Comparison of ENCODE assay signal across 13 mouse cellular contexts in genomic region chr7:130586521-130587072, GRCm38 (mm10).
"Had no signal": no experiment of that assay in that cellular context is flagged by ENCODE, and none has a peak within 500 bp of the region (broad histone marks: within the 10 kb centered on the region; RNA-seq: fewer than 3 reads in every experiment).

No protein-coding gene starts in this region.

- H3K9me3 ChIP-seq: intestine, embryonic 15.5 days; kidney, embryonic 15.5 days; limb, embryonic 10.5 days; midbrain, embryonic 13.5 days; neural tube, embryonic 15.5 days had no signal

- H3K4me2 ChIP-seq: intestine, embryonic 15.5 days; kidney, embryonic 15.5 days; midbrain, embryonic 13.5 days; neural tube, embryonic 15.5 days had no signal

- H3K4me1 ChIP-seq: kidney, embryonic 15.5 days; limb, embryonic 10.5 days; neural tube, embryonic 15.5 days had no signal

- H3K4me3 ChIP-seq: intestine, embryonic 15.5 days; kidney, embryonic 15.5 days; left cerebral cortex, adult 2 months; limb, embryonic 10.5 days; midbrain, embryonic 13.5 days; myocyte; neural tube, embryonic 15.5 days had no signal

- H3K36me3 ChIP-seq: intestine, embryonic 15.5 days; kidney, embryonic 15.5 days; limb, embryonic 10.5 days; midbrain, embryonic 13.5 days; neural tube, embryonic 15.5 days had no signal

- DNase-seq: kidney, adult 2 months; kidney, postnatal 14 days; right cerebral cortex, adult 18-20 months; right cerebral cortex, postnatal 25 days had no signal

- ATAC-seq: intestine, embryonic 15.5 days; midbrain, embryonic 13.5 days had no signal

- H3K27ac ChIP-seq: intestine, embryonic 15.5 days; kidney, embryonic 15.5 days; left cerebral cortex, adult 2 months; limb, embryonic 10.5 days; liver, embryonic 14.5 days; midbrain, embryonic 13.5 days; neural tube, embryonic 15.5 days; stomach, postnatal 0 days had no signal

- H3K27me3 ChIP-seq: intestine, embryonic 15.5 days; kidney, embryonic 15.5 days; neural tube, embryonic 15.5 days had no signal

- H3K9ac ChIP-seq: intestine, embryonic 15.5 days; kidney, embryonic 15.5 days; liver, embryonic 14.5 days; midbrain, embryonic 13.5 days; neural tube, embryonic 15.5 days had no signal
